Mouse (Mus musculus) heart, postnatal 0 days (tissue): Measurements from ENCODE around the gene Spred2. TPM values are rescaled to one million over a fixed set of nuclear protein-coding genes. Genes with fewer than 3 reads are reported as not detected.

ENCODE experiments used
- ATAC-seq: fragments of 200-750 bp; cut with Nextera tagmentation; 2 replicates; pipeline ENCODE4 v1.8.0; 2017; ENCODE audit warnings: low read depth, moderate number of reproducible peaks, moderate library complexity; ENCODE audit not compliant: insufficient read depth
- DNase-seq: peaks from one replicate; pipeline ENCODE4 v3.0.0-alpha.2; 2016; ENCODE audit warnings: low spot score
- H3K27ac ChIP-seq: fragments of 300-500 bp; sonication (generic); 2 replicates; pipeline ENCODE4 v1.5.1; 2014; ENCODE audit warnings: low read depth, mild to moderate bottlenecking
- H3K27me3 ChIP-seq: fragments of 300-500 bp; sonication (generic); 2 replicates; pipeline ENCODE4 v1.6.1; 2014; ENCODE audit warnings: low read length, mixed read lengths; ENCODE audit not compliant: control insufficient read depth, insufficient read depth
- H3K36me3 ChIP-seq: fragments of 300-500 bp; sonication (generic); replicated peaks from 2 replicates; pipeline ENCODE4 v1.6.1; 2014; ENCODE audit warnings: low read length, mixed read lengths; ENCODE audit not compliant: control insufficient read depth, insufficient read depth
- H3K4me1 ChIP-seq: fragments of 300-500 bp; sonication (generic); 2 replicates; pipeline ENCODE4 v1.6.1; 2014; ENCODE audit warnings: antibody characterized with exemption; ENCODE audit not compliant: control insufficient read depth, insufficient read depth
- H3K4me2 ChIP-seq: fragments of 300-500 bp; sonication (generic); 2 replicates; pipeline ENCODE4 v1.6.1; 2014; ENCODE audit warnings: low read depth, mild to moderate bottlenecking, low read length, moderate library complexity
- H3K4me3 ChIP-seq: fragments of 300-500 bp; sonication (generic); 2 replicates; pipeline ENCODE4 v1.5.1; 2014; ENCODE audit warnings: low read depth, low read length
- H3K9ac ChIP-seq: fragments of 300-500 bp; sonication (generic); replicated peaks from 2 replicates; pipeline ENCODE4 v1.6.1; 2014; ENCODE audit warnings: low read depth, low read length, mixed read lengths
- H3K9me3 ChIP-seq: fragments of 300-500 bp; sonication (generic); replicated peaks from 2 replicates; pipeline ENCODE4 v1.6.1; 2016; ENCODE audit warnings: low read length; ENCODE audit not compliant: control insufficient read depth
- CTCF ChIP-seq: IDR thresholded peaks from 2 replicates; pipeline ENCODE4 v1.5.1; 2016; ENCODE audit warnings: antibody characterized with exemption, control low read depth, low read depth
- EP300 ChIP-seq: IDR thresholded peaks from 2 replicates; pipeline ENCODE4 v1.6.1; 2016; ENCODE audit warnings: antibody characterized with exemption, low read depth
- WGBS: fragments of 180-500 bp; shearing (Covaris S2); extraction: QIAGEN DNeasy Blood & Tissue Kit; methylation state at CpG from one replicate; pipeline ENCODE4 v1.1.7; 2014; 5-methylcytosine and 5-hydroxymethylcytosine counted together
- polyA plus RNA-seq: library from polyadenylated mRNA; unstranded; fragments of >200 nt; fragmentation: Nextera tagmentation; extraction: Ambion mirVana; gene quantifications from 2 replicates; pipeline ENCODE4 v1.2.1, GENCODE M21; 2015
- total RNA-seq: library from RNA; depleted of rRNA; stranded (reverse); fragments of >200 nt; gene quantifications from 2 replicates; pipeline ENCODE4 v1.2.3, GENCODE M21; 2014; ENCODE audit warnings: low replicate concordance

The Spred2 gene
- total and polyA plus RNA-seq, 2 experiments from 2014 or later: 3.2 to 8.2 TPM

DNA sequence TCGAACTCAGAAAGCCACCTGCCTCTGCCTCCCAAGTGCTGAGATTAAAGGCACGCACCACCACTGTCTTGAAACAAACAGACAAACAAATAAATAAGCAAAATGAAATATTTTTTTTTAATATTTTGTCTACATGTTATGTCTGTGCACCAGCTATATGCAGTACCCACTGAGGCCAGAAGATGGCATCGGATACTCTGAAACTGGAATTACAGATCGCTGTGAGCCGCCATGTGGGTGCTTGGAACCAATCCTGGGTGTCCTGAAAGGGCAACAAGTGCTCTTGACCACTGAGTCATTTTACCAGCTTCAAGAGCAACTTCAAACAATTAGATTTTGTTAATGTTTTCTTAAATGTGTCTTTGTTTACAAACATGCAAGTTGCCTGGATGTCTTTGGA is 11.5 kb upstream of the Spred2 start:
- H3K36me3 ChIP-seq: no peaks in the 10 kb centered on the region
- no peak overlapping the region for H3K9ac ChIP-seq
- 90% methylated on average over 5 of the region's 5 CpGs for WGBS
- ATAC-seq (no peak), DNase-seq (no peak)
- H3K4me1 ChIP-seq: peaks cover 5% of the 10 kb centered on the region
- H3K27ac ChIP-seq: no peak overlapping the region
- no peaks in the 10 kb centered on the region for H3K9me3 ChIP-seq
- no peak overlapping the region for H3K4me3 ChIP-seq
- TF ChIP-seq EP300 (no peak), CTCF (no peak)
- H3K4me2 ChIP-seq: no peak overlapping the region
- no peaks in the 10 kb centered on the region for H3K27me3 ChIP-seq

DNA sequence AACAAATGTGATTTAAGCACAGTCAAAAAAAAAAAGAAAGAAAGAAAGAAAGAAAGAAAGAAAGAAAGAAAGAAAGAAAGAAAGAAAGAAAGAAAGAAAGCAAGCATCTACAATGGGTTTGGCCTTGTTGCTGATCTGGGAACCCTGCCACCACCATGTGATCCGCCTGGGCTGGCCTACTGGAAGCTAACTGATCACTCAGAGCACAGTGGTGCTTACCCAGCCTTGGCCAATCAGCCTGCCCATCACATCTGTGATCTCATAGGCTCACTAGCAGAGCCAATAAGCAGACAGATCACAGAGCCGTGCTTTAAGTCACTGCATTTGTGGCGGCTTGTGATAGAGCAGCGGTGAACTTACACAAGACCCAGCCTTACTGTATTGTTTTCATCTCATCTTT is 10.4 kb upstream of the Spred2 start:
- H3K9me3 ChIP-seq: no peaks in the 10 kb centered on the region
- H3K4me2 ChIP-seq: no peak overlapping the region
- peaks cover 5% of the 10 kb centered on the region for H3K4me1 ChIP-seq
- WGBS: 85% methylated on average over 4 of the region's 4 CpGs
- DNase-seq: no peak
- no peak overlapping the region for H3K27ac ChIP-seq
- no peak overlapping the region for H3K9ac ChIP-seq
- no peaks in the 10 kb centered on the region for H3K27me3 ChIP-seq
- H3K36me3 ChIP-seq: no peaks in the 10 kb centered on the region
- no peak overlapping the region for H3K4me3 ChIP-seq
- TF ChIP-seq CTCF (no peak), EP300 (no peak)
- no peak for ATAC-seq

DNA sequence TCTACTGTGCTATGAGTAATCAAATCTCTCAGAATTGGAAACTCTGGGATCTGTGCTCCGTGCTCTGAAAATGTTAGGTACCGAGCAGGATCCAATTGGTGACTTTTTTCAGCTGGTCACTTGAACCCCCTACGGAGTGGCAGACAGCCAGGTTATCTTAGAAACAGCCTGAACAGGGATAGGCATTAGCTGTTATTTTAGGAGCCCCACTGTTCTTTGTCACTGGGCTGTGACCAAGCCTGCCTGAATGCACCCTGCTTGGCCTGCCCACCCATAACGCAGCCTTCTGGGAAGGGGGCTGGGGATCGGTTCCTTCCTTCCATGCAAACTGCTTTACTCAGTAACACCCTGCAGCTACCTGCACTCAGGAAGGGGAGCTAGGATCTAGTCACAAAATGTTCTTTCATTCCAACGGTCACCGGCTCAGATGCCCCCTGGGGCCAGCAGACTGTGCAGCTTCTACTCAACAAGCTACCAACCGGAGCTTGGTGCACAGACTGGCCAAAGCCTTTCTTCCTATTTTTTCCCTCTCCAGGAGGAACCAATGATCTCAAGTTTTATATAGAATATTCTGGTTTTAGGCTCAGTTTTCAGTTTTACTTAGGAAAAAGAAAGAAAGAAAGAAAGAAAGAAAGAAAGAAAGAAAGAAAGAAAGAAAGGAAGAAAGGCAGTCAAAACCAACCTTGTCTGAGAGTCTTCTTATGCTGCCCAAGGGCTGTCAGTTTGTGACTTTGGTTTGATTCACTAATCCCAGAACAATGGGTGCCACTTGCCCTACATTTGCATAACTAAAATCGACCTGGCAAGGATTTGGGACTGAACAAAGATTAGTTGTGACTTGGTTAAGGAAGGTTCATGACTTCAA is 6.6 kb upstream of the Spred2 start:
- Histone ChIP-seq H3K4me3 (no peak overlapping the region), H3K9me3 (no peaks in the 10 kb centered on the region), H3K4me2 (peak overlapping the region; percentile 24; the same call in 1 of the 2 replicates), H3K4me1 (peaks cover 9% of the 10 kb centered on the region), H3K36me3 (no peaks in the 10 kb centered on the region), H3K27ac (no peak overlapping the region), H3K9ac (0 out of 2 replicates have a peak overlapping the region, but pooled peaks have one; percentile 14), H3K27me3 (no peaks in the 10 kb centered on the region)
- DNase-seq (no peak), ATAC-seq (no peak)
- WGBS: 28% methylated on average over 9 of the region's 9 CpGs
- no peak for TF ChIP-seq CTCF
- no peak for TF ChIP-seq EP300

DNA sequence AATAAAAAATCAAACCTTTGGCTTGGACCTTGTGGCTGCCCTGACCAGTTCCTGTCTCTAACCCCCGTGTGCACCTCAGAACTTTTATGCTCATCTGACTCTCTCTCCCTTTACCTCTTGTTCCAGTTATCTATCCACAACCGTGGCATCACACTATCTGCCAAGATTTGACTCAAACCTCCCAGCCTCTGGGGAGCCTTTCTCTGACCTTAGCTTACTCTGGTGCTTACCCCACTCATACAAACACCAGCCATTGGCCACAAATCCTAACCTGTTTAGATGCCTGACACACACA is 6.0 kb upstream of the Spred2 start:
- H3K4me3 ChIP-seq: no peak overlapping the region
- TF ChIP-seq EP300 (no peak), CTCF (no peak)
- H3K27ac ChIP-seq: no peak overlapping the region
- H3K36me3 ChIP-seq: no peaks in the 10 kb centered on the region
- no peak for ATAC-seq
- no peaks in the 10 kb centered on the region for H3K27me3 ChIP-seq
- no peak for DNase-seq
- no peaks in the 10 kb centered on the region for H3K9me3 ChIP-seq
- 64% methylated on average over 2 of the region's 2 CpGs for WGBS
- peaks cover 9% of the 10 kb centered on the region for H3K4me1 ChIP-seq
- no peak overlapping the region for H3K4me2 ChIP-seq
- H3K9ac ChIP-seq: no peak overlapping the region

DNA sequence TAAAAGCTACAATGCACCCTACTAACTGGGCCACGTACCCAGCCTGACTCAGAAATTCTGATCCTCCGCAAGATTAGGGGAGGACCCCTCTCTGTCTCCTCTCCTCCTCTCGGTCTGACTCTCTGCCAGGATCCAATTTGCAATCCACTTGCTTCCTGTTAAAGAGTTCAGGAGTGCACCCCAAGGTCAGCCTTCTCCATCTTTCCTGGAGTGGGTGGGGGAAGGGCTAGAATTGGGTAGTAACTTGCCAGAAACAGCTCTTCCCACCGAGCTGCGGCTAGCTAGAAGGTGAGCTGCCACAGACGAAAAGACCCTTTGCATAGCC is 4.8 kb upstream of the Spred2 start:
- no peak for ATAC-seq
- Histone ChIP-seq H3K27me3 (no peaks in the 10 kb centered on the region), H3K4me2 (peak overlapping the region; percentile 74), H3K9me3 (no peaks in the 10 kb centered on the region), H3K9ac (peak overlapping the region; percentile 57; the same call in 1 of the 2 replicates), H3K27ac (peak overlapping the region; percentile 84), H3K36me3 (no peaks in the 10 kb centered on the region), H3K4me1 (peaks cover 9% of the 10 kb centered on the region), H3K4me3 (peak overlapping the region; percentile 67)
- no peak for DNase-seq
- TF ChIP-seq EP300: no peak
- no peak for TF ChIP-seq CTCF
- WGBS: 25% methylated on average over 6 of the region's 6 CpGs
